Mouse (Mus musculus) midbrain, embryonic 14.5 days (tissue): ENCODE results near the gene Exoc3l2. TPM values are rescaled to one million over a fixed set of nuclear protein-coding genes. Genes with fewer than 3 reads are reported as not detected.

ENCODE experiments used
- ATAC-seq: fragments of 200-750 bp; cut with Nextera tagmentation; 2 replicates; pipeline ENCODE4 v1.8.0; 2017; ENCODE audit warnings: moderate number of reproducible peaks, moderate library complexity; ENCODE audit not compliant: low FRiP score, low TSS enrichment
- DNase-seq: peaks from one replicate; pipeline ENCODE4 v3.0.0-alpha.2; 2015
- H3K27ac ChIP-seq: fragments of 300-500 bp; sonication (generic); replicated peaks from 2 replicates; pipeline ENCODE4 v1.5.1; 2014; ENCODE audit warnings: mild to moderate bottlenecking, low read depth, low read length, moderate library complexity
- H3K27me3 ChIP-seq: fragments of 300-500 bp; sonication (generic); 2 replicates; pipeline ENCODE4 v1.6.1; 2014; ENCODE audit warnings: low read length, control low read depth, mixed read lengths; ENCODE audit not compliant: control insufficient read depth, insufficient read depth
- H3K36me3 ChIP-seq: fragments of 300-500 bp; sonication (generic); 2 replicates; pipeline ENCODE4 v1.6.1; 2014; ENCODE audit warnings: low read length, control low read depth; ENCODE audit not compliant: control insufficient read depth, insufficient read depth
- H3K4me1 ChIP-seq: fragments of 300-500 bp; sonication (generic); 2 replicates; pipeline ENCODE4 v1.6.1; 2014; ENCODE audit warnings: mild to moderate bottlenecking, antibody characterized with exemption, low read length, control low read depth; ENCODE audit not compliant: control insufficient read depth, insufficient read depth
- H3K4me2 ChIP-seq: fragments of 300-500 bp; sonication (generic); 2 replicates; pipeline ENCODE4 v1.6.1; 2014; ENCODE audit warnings: mild to moderate bottlenecking, low read length, moderate library complexity
- H3K4me3 ChIP-seq: fragments of 300-500 bp; sonication (generic); replicated peaks from 2 replicates; pipeline ENCODE4 v1.5.1; 2014; ENCODE audit warnings: low read depth, low read length
- H3K9ac ChIP-seq: fragments of 300-500 bp; sonication (generic); replicated peaks from 2 replicates; pipeline ENCODE4 v1.6.1; 2014; ENCODE audit warnings: mild to moderate bottlenecking, low read length, moderate library complexity
- H3K9me3 ChIP-seq: fragments of 300-500 bp; sonication (generic); 2 replicates; pipeline ENCODE4 v1.6.1; 2016; ENCODE audit warnings: low read length, control low read depth, mixed read lengths; ENCODE audit not compliant: control insufficient read depth
- WGBS: fragments of 180-500 bp; shearing (Covaris S2); extraction: QIAGEN DNeasy Blood & Tissue Kit; methylation state at CpG from one replicate; pipeline ENCODE4 v1.1.7; 2014; 5-methylcytosine and 5-hydroxymethylcytosine counted together
- polyA plus RNA-seq: library from polyadenylated mRNA; unstranded; fragments of >200 nt; fragmentation: Nextera tagmentation; extraction: Ambion mirVana; gene quantifications from 2 replicates; pipeline ENCODE4 v1.2.1, GENCODE M21; 2014

Gene Exoc3l2
- polyA plus RNA-seq, 1 experiment from 2014 or later, result 0.29 TPM

- peak overlapping the region; percentile 95 for H3K4me2 ChIP-seq
- peak overlapping the region; percentile 90 for H3K4me3 ChIP-seq
- H3K9ac ChIP-seq, result peak overlapping the region; percentile 90
- peaks cover 11% of the 10 kb centered on the region for H3K4me1 ChIP-seq
- no peaks in the 10 kb centered on the region for H3K9me3 ChIP-seq
- ATAC-seq (peak; percentile 16; the same call in 1 of the 2 replicates), DNase-seq (peak; percentile 19)
- H3K27me3 ChIP-seq, result no peaks in the 10 kb centered on the region
- peaks cover 12% of the 10 kb centered on the region; the same call in 1 of the 2 replicates for H3K36me3 ChIP-seq
- WGBS, result 23% methylated on average over 6 of the region's 6 CpGs
- peak overlapping the region; percentile 79 for H3K27ac ChIP-seq
Measured at GRCm38 (mm10) chr7:19459144-19459870, 3.8 kb upstream of the Exoc3l2 start.

- H3K9ac ChIP-seq, result no peak overlapping the region
- H3K4me2 ChIP-seq, result no peak overlapping the region
- ATAC-seq (no peak), DNase-seq (no peak)
- H3K4me1 ChIP-seq, result peaks cover 11% of the 10 kb centered on the region
- H3K4me3 ChIP-seq, result no peak overlapping the region
- 75% methylated on average over 1 of the region's 1 CpGs for WGBS
- no peaks in the 10 kb centered on the region; the same call in 1 of the 2 replicates for H3K27me3 ChIP-seq
- H3K36me3 ChIP-seq, result peaks cover 9% of the 10 kb centered on the region; the same call in 1 of the 2 replicates
- H3K9me3 ChIP-seq, result no peaks in the 10 kb centered on the region
- no peak overlapping the region for H3K27ac ChIP-seq
Measured at GRCm38 (mm10) chr7:19460500-19460899, 2.6 kb upstream of the Exoc3l2 start.

DNA sequence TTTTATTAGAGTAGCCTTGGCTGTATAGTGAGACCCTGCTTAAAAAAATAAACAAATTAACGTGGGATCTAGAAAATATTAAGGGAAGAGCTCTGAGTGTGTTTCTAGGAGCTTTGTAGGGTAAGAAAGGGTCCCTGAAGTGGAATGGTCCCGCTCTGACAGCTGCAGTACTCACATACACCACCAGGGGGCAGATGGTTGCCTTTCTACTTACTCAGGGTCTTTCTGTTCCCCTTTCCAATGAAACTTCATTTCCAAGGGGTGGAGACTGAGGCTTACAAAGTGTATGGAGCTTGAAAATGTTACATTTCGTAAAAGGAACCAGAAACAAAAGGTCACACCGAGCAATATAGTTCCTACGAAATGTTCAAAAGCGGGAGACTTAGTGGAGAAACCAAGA lies 1.6 kb upstream of the Exoc3l2 start:
- Histone ChIP-seq H3K9me3 (no peaks in the 10 kb centered on the region), H3K27me3 (no peaks in the 10 kb centered on the region; the same call in 1 of the 2 replicates), H3K4me3 (no peak overlapping the region), H3K4me1 (peaks cover 11% of the 10 kb centered on the region), H3K27ac (no peak overlapping the region), H3K4me2 (no peak overlapping the region), H3K9ac (no peak overlapping the region), H3K36me3 (peaks cover 1% of the 10 kb centered on the region; the same call in 1 of the 2 replicates)
- ATAC-seq (no peak), DNase-seq (peak; percentile 88)
- WGBS, result 7% methylated on average over 6 of the region's 6 CpGs

DNA sequence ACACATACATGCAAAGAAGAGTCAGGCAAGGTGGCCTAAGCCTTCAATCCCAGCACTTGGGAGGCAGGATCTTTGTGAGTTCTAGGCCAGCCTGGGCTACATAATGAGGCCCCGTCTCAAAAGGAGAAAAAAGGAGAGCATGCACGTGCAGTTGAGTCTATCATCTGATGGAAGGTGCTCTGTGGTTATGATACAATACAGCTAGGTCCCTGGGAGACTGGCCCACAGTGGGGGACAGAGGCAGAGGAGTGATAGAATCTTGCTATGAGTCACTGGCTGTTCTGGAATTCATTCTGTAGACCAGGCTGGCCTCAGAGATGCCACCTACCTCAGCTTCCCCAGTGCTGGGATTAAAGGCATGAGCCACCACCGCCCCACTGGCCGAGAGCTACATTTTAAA lies 688 bp upstream of the Exoc3l2 start:
- Histone ChIP-seq H3K9me3 (no peaks in the 10 kb centered on the region), H3K4me3 (no peak overlapping the region), H3K9ac (no peak overlapping the region), H3K27me3 (peaks cover 4% of the 10 kb centered on the region; the same call in 1 of the 2 replicates), H3K4me1 (peaks cover 3% of the 10 kb centered on the region; the same call in 1 of the 2 replicates), H3K27ac (no peak overlapping the region), H3K4me2 (no peak overlapping the region), H3K36me3 (no peaks in the 10 kb centered on the region)
- no peak for ATAC-seq
- DNase-seq, result no peak
- 65% methylated on average over 4 of the region's 4 CpGs for WGBS

- DNase-seq (no peak), ATAC-seq (no peak)
- Histone ChIP-seq H3K4me2 (peak overlapping the region; percentile 15; the same call in 1 of the 2 replicates), H3K9me3 (no peaks in the 10 kb centered on the region), H3K9ac (peak overlapping the region; percentile 34; the same call in 1 of the 2 replicates), H3K27me3 (peaks cover 11% of the 10 kb centered on the region), H3K4me3 (no peak overlapping the region), H3K36me3 (no peaks in the 10 kb centered on the region), H3K4me1 (no peaks in the 10 kb centered on the region), H3K27ac (no peak overlapping the region)
- WGBS, result 7% methylated on average over 22 of the region's 22 CpGs
Measured at GRCm38 (mm10) chr7:19464367-19465307, 1.5 kb downstream of the Exoc3l2 start.

- no peak overlapping the region for H3K9ac ChIP-seq
- H3K9me3 ChIP-seq, result no peaks in the 10 kb centered on the region
- no peaks in the 10 kb centered on the region for H3K36me3 ChIP-seq
- WGBS, result 72% methylated on average over 5 of the region's 5 CpGs
- no peaks in the 10 kb centered on the region for H3K4me1 ChIP-seq
- H3K4me3 ChIP-seq, result no peak overlapping the region
- no peak overlapping the region for H3K27ac ChIP-seq
- no peak for DNase-seq
- ATAC-seq, result no peak
- no peak overlapping the region for H3K4me2 ChIP-seq
- H3K27me3 ChIP-seq, result peaks cover 27% of the 10 kb centered on the region
Measured at GRCm38 (mm10) chr7:19466602-19467145, 3.5 kb downstream of the Exoc3l2 start.

DNA sequence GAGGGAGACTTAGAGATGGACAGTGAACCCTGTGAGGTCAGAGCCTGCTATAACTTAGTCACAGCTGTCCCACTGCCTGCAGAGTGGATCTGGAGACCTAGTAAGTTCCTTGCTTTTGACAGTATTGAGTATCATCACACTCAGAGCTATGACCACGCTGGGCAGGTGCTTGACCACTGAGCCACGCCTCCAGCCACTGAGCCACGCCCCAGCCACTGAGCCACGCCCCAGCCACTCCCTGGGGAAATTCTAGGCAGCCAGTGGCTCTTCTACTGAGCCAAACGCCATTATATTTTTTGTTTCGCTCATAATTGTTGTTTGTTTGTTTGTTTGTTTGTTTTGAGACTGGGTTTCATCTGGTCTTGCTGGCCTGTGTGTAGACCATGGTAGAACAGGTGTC lies 4.5 kb downstream of the Exoc3l2 start:
- WGBS, result 32% methylated on average over 6 of the region's 6 CpGs
- DNase-seq (no peak), ATAC-seq (no peak)
- Histone ChIP-seq H3K27me3 (peaks cover 37% of the 10 kb centered on the region), H3K4me3 (no peak overlapping the region), H3K9ac (no peak overlapping the region), H3K9me3 (no peaks in the 10 kb centered on the region), H3K4me2 (no peak overlapping the region), H3K4me1 (no peaks in the 10 kb centered on the region), H3K36me3 (no peaks in the 10 kb centered on the region), H3K27ac (no peak overlapping the region)

DNA sequence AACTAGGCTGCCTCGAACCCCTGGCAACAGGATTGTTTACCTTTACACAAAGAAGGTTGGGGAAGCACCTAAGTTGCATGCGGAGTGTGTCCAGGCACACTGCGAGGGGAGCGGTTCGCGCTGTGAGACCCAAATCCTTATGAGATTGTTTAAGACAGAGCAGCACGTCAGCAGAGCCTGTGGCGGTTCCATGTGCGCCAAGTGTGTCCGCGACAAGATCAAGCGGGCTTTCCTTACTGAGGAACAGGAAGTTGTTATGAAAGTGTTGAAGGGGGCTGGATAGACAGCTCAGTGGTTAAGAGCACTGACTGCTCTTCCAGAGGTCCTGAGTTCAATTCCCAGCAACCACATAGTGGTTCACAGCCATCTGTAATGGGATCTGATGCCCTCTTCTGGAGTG lies 5.1 kb downstream of the Exoc3l2 start:
- Histone ChIP-seq H3K4me3 (no peak overlapping the region), H3K4me2 (no peak overlapping the region), H3K27me3 (peaks cover 43% of the 10 kb centered on the region), H3K9me3 (no peaks in the 10 kb centered on the region), H3K36me3 (no peaks in the 10 kb centered on the region), H3K9ac (no peak overlapping the region), H3K4me1 (no peaks in the 10 kb centered on the region), H3K27ac (no peak overlapping the region)
- DNase-seq (no peak), ATAC-seq (no peak)
- 63% methylated on average over 12 of the region's 12 CpGs for WGBS
